Comparison of ENCODE assay signal across 8 mouse cellular contexts in genomic region chr17:3082125-3082755, GRCm38 (mm10). TPM values are rescaled to one million over a fixed set of nuclear protein-coding genes. Genes with fewer than 3 reads are reported as not detected.
DNase-seq lines count a peak whose midpoint lies in the region; ATAC-seq lines count a peak whose summit lies in the region.
"Not testable (repeated sequence)": the region's sequence is repeated elsewhere in the genome, so short reads cannot be mapped to it uniquely, and the experiment has no call there.

No protein-coding gene starts in this region.

- not testable (repeated sequence) for H3K4me1 ChIP-seq in embryonic facial prominence, embryonic 10.5 days; intestine, embryonic 14.5 days (replicated peaks; ENCODE audit: control insufficient read depth, insufficient read depth, low read length)

- ATAC-seq in granulocyte monocyte progenitor cell, adult 5-6 weeks (replicated peaks; ENCODE audit: poor library complexity, severe bottlenecking): peak; percentile 15
- ATAC-seq in intestine, embryonic 14.5 days (replicated peaks; ENCODE audit: low FRiP score, low TSS enrichment, low read depth): peak; percentile 71
- peak; percentile 10 for ATAC-seq in megakaryocyte, adult 5-6 weeks (ENCODE audit: poor library complexity, severe bottlenecking)

- not testable (repeated sequence) for H3K4me3 ChIP-seq in embryonic facial prominence, embryonic 10.5 days; intestine, embryonic 14.5 days (ENCODE audit: low read depth, low read length)

- not testable (repeated sequence) for H3K9me3 ChIP-seq in embryonic facial prominence, embryonic 10.5 days; intestine, embryonic 14.5 days (ENCODE audit: control insufficient read depth, low read length)

- not testable (repeated sequence) for H3K27me3 ChIP-seq in embryonic facial prominence, embryonic 10.5 days (replicated peaks; ENCODE audit: low read depth, poor library complexity, severe bottlenecking); intestine, embryonic 14.5 days (replicated peaks; ENCODE audit: control insufficient read depth, insufficient read depth, low read length)

- H3K36me3 ChIP-seq in embryonic facial prominence, embryonic 10.5 days (replicated peaks); intestine, embryonic 14.5 days (ENCODE audit: control insufficient read depth, insufficient read depth, low read length): not testable (repeated sequence)

- intact Hi-C loops in left cerebral cortex, postnatal 10 days (cut with DNase I): not testable (repeated sequence)

- H3K9ac ChIP-seq in intestine, embryonic 14.5 days (ENCODE audit: low read length): not testable (repeated sequence)

- DNase-seq in adipocyte (ENCODE audit: low spot score): peak; percentile 68
- peak; percentile 30 for DNase-seq in embryonic facial prominence, embryonic 10.5 days (ENCODE audit: low spot score)
- DNase-seq in intestine, embryonic 14.5 days (ENCODE audit: low spot score): not testable (repeated sequence)
- DNase-seq in left cerebral cortex, postnatal 10 days (ENCODE audit: extremely low spot score in 1 of 2, low spot score in 2 of 2): peak; percentile 55 to 65
- DNase-seq in right cerebral cortex, adult 18-20 months: peak; percentile 57
- peak; percentile 40 to 50 for DNase-seq in urinary bladder, postnatal 36 days (ENCODE audit: low spot score in 2 of 2)

- not testable (repeated sequence) for H3K4me2 ChIP-seq in intestine, embryonic 14.5 days (ENCODE audit: low read length)

- 78% methylated on average over 7 of the region's 9 CpGs for WGBS in embryonic facial prominence, embryonic 10.5 days
- 80% methylated on average over 5 of the region's 9 CpGs for WGBS in intestine, embryonic 14.5 days

- not testable (repeated sequence) for H3K27ac ChIP-seq in embryonic facial prominence, embryonic 10.5 days (replicated peaks); intestine, embryonic 14.5 days (ENCODE audit: low read depth)

RNA-seq across cellular contexts. Expression of gene Scaf8, which starts 32.5 kb away (rescaled TPM):
- polyA plus RNA-seq in embryonic facial prominence, embryonic 10.5 days (2016; fragmentation: Nextera tagmentation; extraction: Ambion mirVana): 23.2 and 23.4 TPM in 2 replicates
- total RNA-seq in granulocyte monocyte progenitor cell, adult 5-6 weeks (2014; fragmentation: Nextera tagmentation): 38.8 and 42.9 TPM in 2 replicates
- total RNA-seq in granulocyte monocyte progenitor cell, adult 5-6 weeks (2017): 25.8 and 31.5 TPM in 2 replicates
- polyA plus RNA-seq in intestine, embryonic 14.5 days (2014; fragmentation: Nextera tagmentation; extraction: Ambion mirVana): 21.8 and 22.2 TPM in 2 replicates
- 10 to 100 TPM; 59.9 TPM for total RNA-seq in left cerebral cortex, postnatal 10 days (2021)
- 34.1 and 43.8 TPM in 2 replicates for total RNA-seq in megakaryocyte, adult 5-6 weeks (2015)
- total RNA-seq in megakaryocyte, adult 5-6 weeks (2017): 29.1 and 35.5 TPM in 2 replicates

Comparison
In these comparisons a context has a peak if more than half of its experiments do, and no peak if none do; other contexts are left out.
1. ATAC-seq: peak in every context shown above with its lines; median percentile 71 in intestine, embryonic 14.5 days; 15 in granulocyte monocyte progenitor cell, adult 5-6 weeks; 10 in megakaryocyte, adult 5-6 weeks.